Mouse (Mus musculus) midbrain, embryonic 12.5 days (tissue): ENCODE results near the gene Slit3. TPM values are rescaled to one million over a fixed set of nuclear protein-coding genes. Genes with fewer than 3 reads are reported as not detected.

Experiments
- ATAC-seq: fragments of 200-750 bp; cut with Nextera tagmentation; 2 replicates; pipeline ENCODE4 v1.8.0; 2017; ENCODE audit warnings: low read depth, moderate TSS enrichment, moderate library complexity; ENCODE audit not compliant: low FRiP score
- H3K27ac ChIP-seq: fragments of 300-500 bp; sonication (generic); replicated peaks from 2 replicates; pipeline ENCODE4 v1.5.1; 2016; ENCODE audit warnings: mild to moderate bottlenecking
- H3K27me3 ChIP-seq: fragments of 300-500 bp; sonication (generic); 2 replicates; pipeline ENCODE4 v1.6.1; 2016; ENCODE audit warnings: mild to moderate bottlenecking
- H3K36me3 ChIP-seq: fragments of 300-500 bp; sonication (generic); 2 replicates; pipeline ENCODE4 v1.6.1; 2016
- H3K4me1 ChIP-seq: fragments of 300-500 bp; sonication (generic); 2 replicates; pipeline ENCODE4 v1.6.1; 2016
- H3K4me2 ChIP-seq: fragments of 300-500 bp; sonication (generic); replicated peaks from 2 replicates; pipeline ENCODE4 v1.6.1; 2016; ENCODE audit warnings: mild to moderate bottlenecking, moderate library complexity
- H3K4me3 ChIP-seq: fragments of 300-500 bp; sonication (generic); 2 replicates; pipeline ENCODE4 v1.5.1; 2016; ENCODE audit warnings: mild to moderate bottlenecking
- H3K9ac ChIP-seq: fragments of 300-500 bp; sonication (generic); replicated peaks from 2 replicates; pipeline ENCODE4 v1.6.1; 2016; ENCODE audit warnings: mild to moderate bottlenecking, moderate library complexity
- H3K9me3 ChIP-seq: fragments of 300-500 bp; sonication (generic); 2 replicates; pipeline ENCODE4 v1.6.1; 2016; ENCODE audit warnings: mild to moderate bottlenecking
- WGBS: fragments of 180-500 bp; shearing (Covaris S2); methylation state at CpG from one replicate; pipeline ENCODE4 v1.1.7; 2016; 5-methylcytosine and 5-hydroxymethylcytosine counted together
- polyA plus RNA-seq: library from polyadenylated mRNA; unstranded; fragments of >200 nt; fragmentation: Nextera tagmentation; extraction: Ambion mirVana; gene quantifications from 2 replicates; pipeline ENCODE4 v1.2.1, GENCODE M21; 2016

Slit3 gene
- polyA plus RNA-seq, 1 experiment from 2014 or later = 16.2 TPM

DNA sequence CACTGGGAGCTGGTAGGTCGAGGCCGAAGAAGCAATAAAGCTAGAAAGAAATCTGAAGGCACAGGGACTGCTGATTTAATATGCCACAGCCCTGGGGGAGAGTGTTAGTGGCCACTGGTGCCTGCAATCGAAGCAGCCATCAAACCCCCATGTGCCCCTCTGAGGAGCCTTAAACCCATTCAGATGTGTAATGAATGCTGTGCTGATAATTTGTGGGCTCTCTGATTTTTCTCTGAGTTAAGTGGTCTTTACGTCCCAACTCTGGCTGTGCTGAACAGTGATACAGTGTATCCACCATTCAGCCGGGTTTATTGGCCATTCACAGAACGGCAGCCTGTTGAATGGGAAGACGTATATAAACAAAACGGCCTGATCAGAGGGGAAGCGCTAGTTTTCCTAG, 83.1 kb downstream of the Slit3 start:
- ATAC-seq = peak; percentile 19; the same call in 1 of the 2 replicates
- Histone ChIP-seq H3K4me3 (no peak overlapping the region), H3K27me3 (peaks cover 44% of the 10 kb centered on the region), H3K9me3 (no peaks in the 10 kb centered on the region), H3K36me3 (no peaks in the 10 kb centered on the region), H3K4me2 (no peak overlapping the region), H3K9ac (no peak overlapping the region), H3K4me1 (peaks cover 30% of the 10 kb centered on the region), H3K27ac (no peak overlapping the region)
- 44% methylated on average over 9 of the region's 9 CpGs for WGBS

DNA sequence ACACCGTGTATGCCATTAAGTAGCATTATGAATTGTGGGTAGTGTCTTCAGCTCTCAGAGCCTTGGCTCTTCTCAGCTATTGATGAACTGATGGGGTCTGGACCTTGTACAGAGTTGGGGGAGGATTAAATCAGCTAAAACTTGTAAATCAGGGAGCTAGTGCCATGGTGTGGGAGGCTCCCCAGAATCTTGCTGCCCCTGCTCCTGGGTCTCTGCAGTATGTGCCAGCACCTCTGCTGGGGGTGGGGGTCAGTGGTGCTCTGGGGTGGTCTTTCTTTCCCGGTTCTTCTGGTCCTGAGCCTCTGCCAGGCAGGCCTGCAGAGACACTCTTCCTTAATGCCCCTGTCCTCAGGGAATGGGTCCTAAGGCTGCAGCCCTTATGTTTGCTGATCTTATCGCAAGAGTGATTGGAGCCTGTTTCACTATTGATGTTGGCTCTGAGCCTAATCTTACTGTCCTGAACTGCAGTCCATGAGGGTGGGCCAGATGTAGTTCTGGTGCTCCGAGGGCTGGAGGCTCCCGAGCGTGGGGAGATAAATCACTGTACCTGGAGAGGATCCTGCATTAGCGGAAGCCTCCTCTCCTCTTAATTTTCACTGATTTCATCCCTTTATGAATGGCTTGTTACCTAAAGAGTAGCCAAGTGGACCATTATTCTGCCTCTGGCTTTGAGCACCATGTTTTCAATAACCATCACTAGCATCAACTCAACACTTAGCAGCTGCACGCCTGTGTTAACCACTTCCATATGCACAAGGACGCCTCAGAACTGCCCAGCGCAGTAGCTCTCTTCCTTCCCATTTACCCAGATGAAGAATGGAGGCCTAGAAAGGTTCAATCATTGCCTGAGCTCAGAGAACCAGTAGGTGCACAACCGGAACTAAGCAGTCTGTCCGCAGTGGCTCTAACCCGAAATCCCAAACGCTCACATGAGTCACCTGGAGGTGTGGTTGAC, 90.0 kb downstream of the Slit3 start:
- no peaks in the 10 kb centered on the region for H3K9me3 ChIP-seq
- no peak overlapping the region for H3K4me3 ChIP-seq
- ATAC-seq = no peak
- H3K27ac ChIP-seq = no peak overlapping the region
- H3K9ac ChIP-seq = no peak overlapping the region
- H3K4me1 ChIP-seq = no peaks in the 10 kb centered on the region
- peaks cover 11% of the 10 kb centered on the region for H3K27me3 ChIP-seq
- H3K4me2 ChIP-seq = no peak overlapping the region
- no peaks in the 10 kb centered on the region for H3K36me3 ChIP-seq
- WGBS = 84% methylated on average over 14 of the region's 14 CpGs

DNA sequence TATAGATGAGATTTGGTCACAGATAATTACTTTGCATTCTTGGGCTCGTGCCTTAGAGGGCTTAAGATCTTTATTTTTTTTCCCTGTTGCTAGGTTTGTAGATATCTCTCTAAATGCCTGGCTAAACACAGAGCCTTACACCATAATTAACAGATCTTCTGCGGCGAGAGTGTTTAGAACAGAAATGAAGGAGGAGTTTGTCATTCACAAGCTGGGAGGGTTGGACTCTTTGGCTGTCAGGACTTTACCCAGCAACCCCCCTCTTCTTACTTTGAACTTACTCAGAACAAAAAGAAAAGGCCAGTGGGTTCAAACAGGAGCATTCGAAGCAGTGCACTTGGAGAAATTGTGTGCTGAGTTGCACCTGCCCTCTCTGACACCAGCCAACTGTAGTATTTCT, 103.0 kb downstream of the Slit3 start:
- no peak for ATAC-seq
- Histone ChIP-seq H3K36me3 (no peaks in the 10 kb centered on the region), H3K27me3 (peaks cover 10% of the 10 kb centered on the region; the same call in 1 of the 2 replicates), H3K4me2 (no peak overlapping the region), H3K4me3 (no peak overlapping the region), H3K9ac (no peak overlapping the region), H3K9me3 (no peaks in the 10 kb centered on the region), H3K27ac (no peak overlapping the region), H3K4me1 (peaks cover 12% of the 10 kb centered on the region)
- 13% methylated on average over 4 of the region's 4 CpGs for WGBS

DNA sequence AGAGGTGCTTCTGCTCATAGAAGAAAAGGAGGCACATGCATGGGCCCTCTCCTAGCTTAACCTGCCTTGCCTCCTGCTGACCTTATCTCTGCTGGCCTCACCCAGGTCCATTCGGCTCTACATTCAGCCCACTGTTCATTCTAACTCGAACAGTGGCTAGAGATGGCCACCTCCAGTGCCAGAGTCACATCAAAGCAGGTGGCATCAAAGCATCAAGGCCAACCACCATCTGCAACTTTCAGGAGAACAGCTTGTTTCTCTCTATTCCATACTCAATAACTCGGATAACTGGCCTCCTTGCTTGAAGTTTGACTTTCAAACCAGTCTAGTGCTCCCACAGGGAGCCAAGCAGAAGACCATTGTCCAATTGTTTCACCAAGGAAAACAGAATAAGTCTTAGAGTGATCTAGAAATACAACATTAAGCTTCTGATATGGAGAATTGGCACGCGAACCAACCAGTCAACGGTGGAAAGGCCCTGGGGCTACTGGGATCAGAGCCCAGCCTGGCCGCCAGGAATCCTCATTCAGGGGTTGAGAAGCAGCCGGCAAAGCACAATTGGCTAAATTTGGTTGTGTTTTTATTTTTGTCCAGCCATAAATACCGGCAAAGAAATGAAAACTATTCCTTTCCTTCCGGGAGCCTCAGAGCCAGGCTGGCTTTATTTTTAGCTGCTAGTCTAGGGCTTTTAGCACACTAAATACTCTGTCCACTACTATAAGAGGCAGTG, 110.5 kb downstream of the Slit3 start:
- no peak overlapping the region for H3K4me3 ChIP-seq
- H3K9me3 ChIP-seq = no peaks in the 10 kb centered on the region
- 0 out of 2 replicates have a peak, but pooled peaks cover 10% of the 10 kb centered on the region for H3K27me3 ChIP-seq
- no peaks in the 10 kb centered on the region for H3K4me1 ChIP-seq
- no peak overlapping the region for H3K27ac ChIP-seq
- no peak overlapping the region for H3K4me2 ChIP-seq
- ATAC-seq = no peak
- 89% methylated on average over 10 of the region's 10 CpGs for WGBS
- no peak overlapping the region for H3K9ac ChIP-seq
- no peaks in the 10 kb centered on the region for H3K36me3 ChIP-seq

DNA sequence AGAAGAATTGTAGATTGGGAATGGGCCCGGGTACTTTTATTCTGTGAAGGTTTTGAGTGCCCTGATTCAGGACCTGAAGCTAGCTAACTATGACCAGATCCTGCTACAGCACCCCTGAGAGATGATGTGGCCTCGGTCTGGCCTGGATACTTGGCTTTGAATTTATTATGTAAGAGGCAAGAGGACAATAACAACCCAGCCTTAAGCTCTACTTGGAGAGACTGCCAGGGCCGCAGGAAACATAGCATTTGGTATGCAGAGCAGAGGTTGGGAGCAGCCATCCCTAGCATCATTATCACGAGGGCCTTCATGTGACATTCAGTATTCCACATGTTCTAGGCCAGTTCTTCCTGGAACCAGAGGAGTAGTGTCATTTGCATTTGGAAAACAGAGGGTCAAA, 111.3 kb downstream of the Slit3 start:
- H3K4me1 ChIP-seq = no peaks in the 10 kb centered on the region
- 84% methylated on average over 4 of the region's 4 CpGs for WGBS
- ATAC-seq = no peak
- 0 out of 2 replicates have a peak, but pooled peaks cover 4% of the 10 kb centered on the region for H3K27me3 ChIP-seq
- no peaks in the 10 kb centered on the region for H3K36me3 ChIP-seq
- H3K9me3 ChIP-seq = no peaks in the 10 kb centered on the region
- H3K9ac ChIP-seq = no peak overlapping the region
- H3K4me2 ChIP-seq = no peak overlapping the region
- no peak overlapping the region for H3K4me3 ChIP-seq
- no peak overlapping the region for H3K27ac ChIP-seq

DNA sequence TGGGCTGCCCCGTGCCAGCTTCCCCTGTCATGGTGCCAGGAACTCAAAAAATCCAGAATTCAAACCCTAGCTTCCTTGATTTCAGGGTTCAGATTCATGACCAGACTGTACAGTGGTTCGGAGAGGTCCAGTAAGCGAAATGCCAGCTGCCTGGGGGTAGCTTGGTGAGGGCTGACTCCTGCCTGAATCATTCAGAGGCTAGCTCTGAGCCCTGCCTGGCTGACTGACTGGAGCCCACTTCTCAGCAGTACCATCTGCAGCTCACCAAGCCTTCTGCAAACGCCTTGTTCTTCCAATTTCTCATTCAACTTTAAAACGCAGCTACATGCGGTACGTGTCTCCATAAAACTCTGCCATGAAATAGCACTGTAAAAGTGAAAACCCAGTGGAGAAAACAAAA, 120.4 kb downstream of the Slit3 start:
- H3K27me3 ChIP-seq = no peaks in the 10 kb centered on the region
- no peak overlapping the region for H3K27ac ChIP-seq
- no peak overlapping the region for H3K4me3 ChIP-seq
- no peaks in the 10 kb centered on the region for H3K4me1 ChIP-seq
- no peaks in the 10 kb centered on the region for H3K36me3 ChIP-seq
- ATAC-seq = no peak
- 91% methylated on average over 7 of the region's 7 CpGs for WGBS
- no peak overlapping the region for H3K9ac ChIP-seq
- no peak overlapping the region for H3K4me2 ChIP-seq
- H3K9me3 ChIP-seq = no peaks in the 10 kb centered on the region

DNA sequence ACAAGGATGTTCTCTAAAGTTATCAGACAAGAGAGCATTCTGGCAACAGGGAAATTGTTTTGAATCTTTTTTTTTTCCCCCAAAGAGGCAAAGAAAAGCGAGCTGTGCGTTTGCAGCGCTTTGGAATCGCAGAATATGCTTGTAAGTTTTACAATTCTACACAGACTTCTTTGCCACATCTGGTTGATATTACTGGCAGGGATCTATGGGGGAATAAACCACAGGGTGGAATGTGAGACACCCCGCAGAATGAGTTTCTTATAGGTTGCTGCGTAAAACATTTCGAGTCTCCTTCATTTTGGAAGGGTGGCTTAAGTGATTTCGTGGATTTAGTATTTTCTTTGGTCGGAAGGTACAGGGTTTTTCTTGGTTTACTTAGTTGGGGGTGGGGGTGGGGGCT, 122.6 kb downstream of the Slit3 start:
- 84% methylated on average over 9 of the region's 9 CpGs for WGBS
- H3K4me2 ChIP-seq = no peak overlapping the region
- H3K27me3 ChIP-seq = peaks cover 6% of the 10 kb centered on the region; the same call in 1 of the 2 replicates
- H3K4me3 ChIP-seq = no peak overlapping the region
- no peaks in the 10 kb centered on the region for H3K36me3 ChIP-seq
- no peak overlapping the region for H3K27ac ChIP-seq
- no peaks in the 10 kb centered on the region for H3K9me3 ChIP-seq
- H3K4me1 ChIP-seq = no peaks in the 10 kb centered on the region
- no peak overlapping the region for H3K9ac ChIP-seq
- ATAC-seq = no peak

DNA sequence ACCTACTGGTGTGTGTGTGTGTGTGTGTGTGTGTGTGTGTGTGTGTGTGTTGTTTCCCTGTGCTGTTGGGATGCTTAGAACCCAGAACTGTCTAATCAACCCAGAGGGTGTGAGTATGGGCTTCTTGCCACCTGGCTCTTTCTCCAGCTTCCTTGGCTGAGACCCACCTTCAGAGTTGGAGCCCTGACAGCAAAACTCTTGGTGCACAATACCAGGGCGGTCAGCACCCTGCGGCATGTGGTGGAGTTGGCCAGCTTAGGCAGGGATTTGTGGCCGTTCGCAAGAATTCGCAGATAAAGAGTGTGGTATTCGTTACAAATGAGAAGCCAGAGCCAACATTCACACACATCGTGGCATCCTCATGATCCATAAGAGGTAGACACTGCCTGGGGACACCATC, 123.5 kb downstream of the Slit3 start:
- Histone ChIP-seq H3K4me1 (no peaks in the 10 kb centered on the region), H3K4me2 (no peak overlapping the region), H3K36me3 (no peaks in the 10 kb centered on the region), H3K9ac (no peak overlapping the region), H3K27me3 (peaks cover 6% of the 10 kb centered on the region; the same call in 1 of the 2 replicates), H3K27ac (no peak overlapping the region), H3K9me3 (no peaks in the 10 kb centered on the region), H3K4me3 (no peak overlapping the region)
- no peak for ATAC-seq
- 91% methylated on average over 7 of the region's 7 CpGs for WGBS

DNA sequence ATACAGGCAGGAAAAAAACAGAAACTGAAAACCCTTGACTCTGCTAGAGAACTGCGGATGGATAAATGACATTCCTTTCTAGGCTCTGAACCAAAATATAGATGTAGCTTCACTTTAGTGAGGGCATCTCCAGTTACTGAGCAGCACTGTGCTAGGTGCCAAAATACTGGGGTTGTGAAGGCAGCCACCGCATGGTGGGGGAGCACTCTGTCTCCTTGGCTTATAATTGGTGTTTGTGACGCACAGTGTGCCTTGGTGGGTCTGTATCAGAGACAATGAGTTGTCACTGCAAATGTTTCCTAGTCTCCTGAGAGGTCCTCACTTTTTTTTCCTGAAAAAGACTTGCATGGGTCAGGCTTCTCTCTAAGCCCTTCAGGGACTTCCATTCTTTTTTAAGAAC, 125.6 kb downstream of the Slit3 start:
- ATAC-seq = no peak
- Histone ChIP-seq H3K9me3 (no peaks in the 10 kb centered on the region), H3K4me3 (no peak overlapping the region), H3K4me2 (no peak overlapping the region), H3K27me3 (peaks cover 15% of the 10 kb centered on the region), H3K36me3 (no peaks in the 10 kb centered on the region), H3K9ac (no peak overlapping the region), H3K27ac (no peak overlapping the region), H3K4me1 (no peaks in the 10 kb centered on the region)
- WGBS = 75% methylated on average over 3 of the region's 3 CpGs

DNA sequence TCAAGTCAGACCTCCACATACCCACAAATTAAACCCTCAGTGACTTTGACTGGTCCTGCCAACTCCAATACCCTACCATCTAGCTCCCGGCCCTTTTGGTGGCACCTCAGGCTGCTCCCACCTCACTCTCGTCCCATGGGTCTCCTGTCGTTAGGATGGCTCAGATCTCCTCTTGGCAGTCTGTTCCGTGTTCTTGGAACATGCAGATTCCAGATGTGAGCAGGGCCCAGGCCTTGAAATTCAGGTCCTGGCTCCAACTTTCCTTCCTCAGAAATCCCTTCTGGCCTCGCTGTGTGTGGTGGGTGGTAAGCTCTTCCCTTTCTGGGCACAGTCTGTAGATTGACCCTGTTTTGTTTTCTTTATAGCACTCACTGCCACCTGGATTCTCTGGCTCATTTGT, 127.1 kb downstream of the Slit3 start:
- no peak overlapping the region for H3K4me3 ChIP-seq
- no peaks in the 10 kb centered on the region for H3K4me1 ChIP-seq
- no peak for ATAC-seq
- H3K36me3 ChIP-seq = no peaks in the 10 kb centered on the region
- H3K9me3 ChIP-seq = no peaks in the 10 kb centered on the region
- H3K27ac ChIP-seq = no peak overlapping the region
- WGBS = 79% methylated on average over 5 of the region's 5 CpGs
- no peak overlapping the region for H3K4me2 ChIP-seq
- peaks cover 15% of the 10 kb centered on the region for H3K27me3 ChIP-seq
- H3K9ac ChIP-seq = no peak overlapping the region

DNA sequence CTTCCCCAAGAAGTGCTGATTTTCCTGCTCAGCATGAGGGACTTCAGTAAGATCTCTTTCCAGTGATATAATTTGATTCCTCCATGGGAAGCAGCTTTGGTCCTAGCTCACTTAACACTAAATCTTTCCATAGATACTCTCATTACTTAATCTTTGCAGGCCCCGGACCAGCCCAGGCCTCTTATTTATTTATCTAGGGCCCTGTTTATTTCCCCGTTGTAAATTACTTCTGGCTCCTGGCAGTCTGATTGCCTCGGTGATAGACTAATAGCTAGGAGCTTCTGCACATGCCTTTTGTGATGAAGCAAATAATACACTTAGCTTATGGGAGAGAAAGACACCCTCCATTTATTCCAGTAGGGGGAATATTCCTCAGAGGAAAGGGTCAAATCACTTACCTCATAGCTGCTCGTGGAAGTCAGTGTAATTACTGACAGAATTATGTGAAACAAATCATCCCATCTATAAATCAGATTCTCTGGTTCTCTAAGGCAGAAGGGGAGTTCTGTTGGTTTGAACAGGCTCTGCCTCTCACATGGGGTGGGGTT, 129.9 kb downstream of the Slit3 start:
- Histone ChIP-seq H3K4me2 (no peak overlapping the region), H3K4me1 (no peaks in the 10 kb centered on the region), H3K27me3 (peaks cover 15% of the 10 kb centered on the region), H3K36me3 (no peaks in the 10 kb centered on the region), H3K4me3 (no peak overlapping the region), H3K27ac (no peak overlapping the region), H3K9ac (no peak overlapping the region), H3K9me3 (no peaks in the 10 kb centered on the region)
- ATAC-seq = no peak
- 68% methylated on average over 4 of the region's 4 CpGs for WGBS

DNA sequence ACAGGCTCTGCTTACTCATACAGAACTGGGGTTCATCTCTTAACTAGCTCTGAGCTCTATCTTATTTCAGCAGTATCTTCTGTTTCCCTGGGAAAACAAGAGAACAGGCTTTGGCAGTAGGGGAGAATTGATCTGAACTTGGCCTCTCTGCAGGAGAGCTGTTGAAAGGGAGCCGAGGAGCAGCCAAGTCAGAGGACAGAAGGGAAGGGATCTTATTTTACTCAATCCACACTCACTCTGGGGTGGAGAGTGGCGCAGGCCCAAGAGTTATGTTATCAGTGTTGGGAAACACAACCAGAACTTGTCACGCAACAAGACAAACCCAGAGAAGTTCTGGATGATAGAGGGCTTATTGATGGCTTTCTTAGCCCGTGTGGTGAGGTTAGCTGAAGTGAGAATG, 130.9 kb downstream of the Slit3 start:
- Histone ChIP-seq H3K4me1 (no peaks in the 10 kb centered on the region), H3K4me3 (no peak overlapping the region), H3K27ac (no peak overlapping the region), H3K36me3 (no peaks in the 10 kb centered on the region), H3K9ac (no peak overlapping the region), H3K4me2 (no peak overlapping the region), H3K9me3 (no peaks in the 10 kb centered on the region), H3K27me3 (peaks cover 15% of the 10 kb centered on the region)
- WGBS = 80% methylated on average over 4 of the region's 4 CpGs
- no peak for ATAC-seq
